Mouse (Mus musculus): ENCODE data around the gene 2310034G01Rik. TPM values are rescaled to one million over a fixed set of nuclear protein-coding genes. Genes with fewer than 3 reads are reported as not detected.

The 2310034G01Rik gene
- total and polyA plus RNA-seq, 3 experiments = not detected

DNA sequence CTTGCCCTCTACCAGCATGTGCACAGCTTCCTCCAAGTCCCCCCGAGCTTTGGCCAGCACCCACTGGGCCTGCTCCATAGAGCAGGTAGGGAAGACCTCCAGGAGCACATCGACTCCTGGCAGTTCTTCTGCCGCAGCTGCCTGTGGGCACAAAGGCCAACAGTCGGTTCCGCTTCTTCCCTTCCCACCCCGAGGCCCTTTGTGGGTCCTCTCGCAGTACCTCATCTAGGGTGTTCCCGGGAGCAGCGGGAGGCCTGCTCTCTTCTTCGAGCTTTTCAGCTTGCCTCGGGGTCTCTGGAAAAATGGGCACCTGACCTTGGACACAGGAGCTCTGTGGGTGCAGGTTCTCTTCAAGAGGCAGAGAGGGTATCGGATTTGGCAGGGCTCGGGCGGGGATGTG is 18.8 kb downstream of the 2310034G01Rik start:
- H3K4me1 ChIP-seq (ENCODE audit: insufficient read depth, low read depth, low read length) = peaks cover 52% of the 10 kb centered on the region

DNA sequence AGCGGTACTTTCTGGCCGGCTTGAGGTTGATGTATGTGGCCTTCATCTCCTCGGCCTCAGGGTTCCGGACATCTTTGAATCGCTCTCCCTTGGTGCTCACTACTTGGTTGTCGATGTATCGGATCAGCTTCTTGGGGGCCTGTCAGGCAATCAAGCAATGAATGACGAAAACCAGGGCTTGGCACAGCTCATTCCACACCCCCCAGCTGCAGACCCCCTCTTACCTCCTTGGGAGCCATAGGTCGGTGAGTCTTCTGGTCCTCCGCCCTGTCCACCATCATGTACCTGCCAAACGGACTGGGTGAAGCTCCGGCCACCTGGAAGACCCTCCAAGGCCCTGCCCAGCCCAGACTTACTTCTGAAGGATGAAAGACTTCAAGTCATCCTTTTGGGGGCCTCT is 19.4 kb downstream of the 2310034G01Rik start:
- TF ChIP-seq TAL1 (conservative IDR thresholded peaks at IDR 0.05; ENCODE audit: low read depth, low read length) (no peak), CTCF (IDR thresholded peaks at IDR 0.05; ENCODE audit: low read depth, low read length) (no peak), GATA2 (IDR thresholded peaks at IDR 0.05; ENCODE audit: borderline replicate concordance, low read depth, low read length) (no peak), GATA1 (IDR thresholded peaks at IDR 0.05; ENCODE audit: borderline replicate concordance, low read length) (no peak), POLR2AphosphoS5 (IDR thresholded peaks at IDR 0.05; ENCODE audit: insufficient replicate concordance, low read depth, low read length) (no peak)
- H3K4me3 ChIP-seq (ENCODE audit: low read depth, low read length) = no peak overlapping the region
- DNase-seq (ENCODE audit: low spot score) = no peak
- no peaks in the 10 kb centered on the region for H3K9me3 ChIP-seq (replicated peaks)
- peaks cover 14% of the 10 kb centered on the region for H3K27me3 ChIP-seq (ENCODE audit: insufficient read depth, low read length)
- H3K36me3 ChIP-seq (replicated peaks) = peaks cover 59% of the 10 kb centered on the region
- H3K4me1 ChIP-seq (ENCODE audit: insufficient read depth, low read depth, low read length) = peaks cover 50% of the 10 kb centered on the region
- no peak for ATAC-seq (ENCODE audit: extremely low read depth, insufficient number of reproducible peaks, low FRiP score, poor library complexity, severe bottlenecking)

More for the DNA sequence above, 18.8 kb downstream of the 2310034G01Rik start:
- Histone ChIP-seq H3K4me3 (ENCODE audit: low read depth, low read length) (no peak overlapping the region), H3K9me3 (replicated peaks) (no peaks in the 10 kb centered on the region), H3K27me3 (ENCODE audit: insufficient read depth, low read length) (peaks cover 9% of the 10 kb centered on the region), H3K36me3 (replicated peaks) (peaks cover 64% of the 10 kb centered on the region)
- DNase-seq (ENCODE audit: low spot score) = no peak
- no peak for ATAC-seq (ENCODE audit: extremely low read depth, insufficient number of reproducible peaks, low FRiP score, poor library complexity, severe bottlenecking)
- TF ChIP-seq GATA2 (IDR thresholded peaks at IDR 0.05; ENCODE audit: borderline replicate concordance, low read depth, low read length) (no peak), TAL1 (conservative IDR thresholded peaks at IDR 0.05; ENCODE audit: low read depth, low read length) (no peak), GATA1 (IDR thresholded peaks at IDR 0.05; ENCODE audit: borderline replicate concordance, low read length) (no peak), POLR2AphosphoS5 (IDR thresholded peaks at IDR 0.05; ENCODE audit: insufficient replicate concordance, low read depth, low read length) (no peak), CTCF (IDR thresholded peaks at IDR 0.05; ENCODE audit: low read depth, low read length) (no peak)

DNA sequence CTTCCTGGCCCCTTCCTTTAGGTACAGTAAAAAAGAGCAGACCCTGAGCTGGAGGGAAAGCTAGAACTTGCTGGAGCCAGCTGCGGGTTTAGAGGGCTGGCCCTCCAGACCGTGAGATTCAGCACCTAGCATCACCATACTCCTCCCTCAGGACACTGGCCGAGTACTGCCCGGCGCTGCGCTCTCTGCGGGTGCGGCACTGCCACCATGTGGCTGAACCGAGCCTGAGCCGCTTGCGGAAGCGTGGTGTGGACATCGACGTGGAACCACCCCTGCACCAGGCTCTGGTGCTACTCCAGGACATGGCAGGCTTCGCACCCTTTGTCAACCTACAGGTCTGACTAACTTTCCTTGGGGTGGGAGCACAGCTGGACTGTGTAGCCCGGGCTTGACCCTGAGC is 20.2 kb downstream of the 2310034G01Rik start:
- ATAC-seq (ENCODE audit: extremely low read depth, insufficient number of reproducible peaks, low FRiP score, poor library complexity, severe bottlenecking) = peak; percentile 22; the same call in 1 of the 2 replicates
- Histone ChIP-seq H3K4me1 (ENCODE audit: insufficient read depth, low read depth, low read length) (peaks cover 50% of the 10 kb centered on the region), H3K36me3 (replicated peaks) (peaks cover 52% of the 10 kb centered on the region), H3K27me3 (ENCODE audit: insufficient read depth, low read length) (peaks cover 18% of the 10 kb centered on the region), H3K9me3 (replicated peaks) (no peaks in the 10 kb centered on the region), H3K4me3 (ENCODE audit: low read depth, low read length) (peak overlapping the region; percentile 41; the same call in 1 of the 2 replicates)
- TF ChIP-seq POLR2AphosphoS5 (IDR thresholded peaks at IDR 0.05; ENCODE audit: insufficient replicate concordance, low read depth, low read length) (no peak), TAL1 (conservative IDR thresholded peaks at IDR 0.05; ENCODE audit: low read depth, low read length) (no peak), GATA2 (IDR thresholded peaks at IDR 0.05; ENCODE audit: borderline replicate concordance, low read depth, low read length) (no peak), GATA1 (IDR thresholded peaks at IDR 0.05; ENCODE audit: borderline replicate concordance, low read length) (no peak), CTCF (IDR thresholded peaks at IDR 0.05; ENCODE audit: low read depth, low read length) (peak; percentile 50)
- DNase-seq (ENCODE audit: low spot score) = peak; percentile 70

GRCm38 (mm10) chr19:46329031-46329641 is 21.0 kb downstream of the 2310034G01Rik start:
- TF ChIP-seq GATA2 (IDR thresholded peaks at IDR 0.05; ENCODE audit: borderline replicate concordance, low read depth, low read length) (no peak), GATA1 (IDR thresholded peaks at IDR 0.05; ENCODE audit: borderline replicate concordance, low read length) (no peak), TAL1 (conservative IDR thresholded peaks at IDR 0.05; ENCODE audit: low read depth, low read length) (no peak), POLR2AphosphoS5 (IDR thresholded peaks at IDR 0.05; ENCODE audit: insufficient replicate concordance, low read depth, low read length) (no peak), CTCF (IDR thresholded peaks at IDR 0.05; ENCODE audit: low read depth, low read length) (no peak)
- ATAC-seq (ENCODE audit: extremely low read depth, insufficient number of reproducible peaks, low FRiP score, poor library complexity, severe bottlenecking) = no peak
- H3K4me1 ChIP-seq (ENCODE audit: insufficient read depth, low read depth, low read length) = peaks cover 52% of the 10 kb centered on the region

DNA sequence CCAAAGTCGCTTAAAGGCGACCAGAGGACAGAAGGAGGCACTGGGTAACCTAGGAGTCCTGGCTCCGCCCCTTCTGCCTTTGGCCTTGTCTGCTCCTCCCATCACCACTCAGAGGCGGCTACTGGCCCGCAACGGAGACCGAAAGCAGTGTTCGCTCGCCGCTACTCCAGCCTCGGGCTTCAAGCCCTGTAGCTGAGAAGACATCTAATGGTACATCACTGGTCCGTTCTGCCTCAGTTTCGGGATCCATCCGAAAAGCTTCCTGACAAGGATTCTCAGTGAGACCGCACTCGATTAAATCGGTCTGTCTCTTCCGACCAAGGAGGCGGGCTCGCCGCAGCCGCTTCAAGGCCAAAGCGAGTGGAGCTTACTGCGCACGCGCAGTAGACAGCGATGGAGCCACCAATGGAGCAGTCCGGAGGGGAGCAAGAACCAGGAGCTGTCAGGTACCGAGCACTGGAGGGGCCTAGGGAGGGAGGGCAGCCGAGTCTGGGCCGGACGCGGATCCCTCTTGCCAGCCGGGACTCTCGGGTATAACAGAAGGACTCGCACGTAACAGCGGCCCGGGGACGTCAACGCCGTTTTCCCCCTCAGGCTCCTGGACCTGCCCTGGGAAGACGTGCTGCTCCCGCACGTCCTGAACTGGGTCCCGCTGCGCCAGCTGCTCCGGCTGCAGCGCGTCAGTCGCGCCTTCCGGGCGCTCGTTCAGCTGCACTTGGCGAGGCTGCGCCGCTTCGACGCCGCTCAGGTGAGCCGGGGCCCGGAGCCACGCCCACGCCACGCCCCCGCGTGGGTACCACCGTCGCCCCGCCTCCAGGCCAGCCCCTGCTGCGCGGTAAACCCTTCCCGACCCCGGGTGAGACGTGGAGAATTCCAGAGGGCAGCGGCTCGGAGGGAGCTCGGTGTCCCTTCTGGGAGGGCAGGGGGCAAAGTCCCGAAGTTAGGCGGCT is 21.7 kb downstream of the 2310034G01Rik start, which contains the start of gene Fbxl15:
TSS of gene Fbxl15 (plus strand) at position 104 of the 950 bp plus-strand sequence.
- peak; percentile 80 for ATAC-seq (ENCODE audit: extremely low read depth, insufficient number of reproducible peaks, low FRiP score, poor library complexity, severe bottlenecking)
- Histone ChIP-seq H3K36me3 (replicated peaks) (peaks cover 41% of the 10 kb centered on the region), H3K4me3 (ENCODE audit: low read depth, low read length) (peak within 1 kb of the TSS; percentile 83), H3K9me3 (replicated peaks) (no peaks in the 10 kb centered on the region), H3K27me3 (ENCODE audit: insufficient read depth, low read length) (peaks cover 33% of the 10 kb centered on the region), H3K4me1 (ENCODE audit: insufficient read depth, low read depth, low read length) (peaks cover 52% of the 10 kb centered on the region)
- peak; percentile 89 for DNase-seq (ENCODE audit: low spot score)
- no peak for TF ChIP-seq POLR2AphosphoS5 (IDR thresholded peaks at IDR 0.05; ENCODE audit: insufficient replicate concordance, low read depth, low read length)
- TF ChIP-seq GATA1 (IDR thresholded peaks at IDR 0.05; ENCODE audit: borderline replicate concordance, low read length) = no peak
- no peak for TF ChIP-seq CTCF (IDR thresholded peaks at IDR 0.05; ENCODE audit: low read depth, low read length)
- TF ChIP-seq GATA2 (IDR thresholded peaks at IDR 0.05; ENCODE audit: borderline replicate concordance, low read depth, low read length) = no peak
- no peak for TF ChIP-seq TAL1 (conservative IDR thresholded peaks at IDR 0.05; ENCODE audit: low read depth, low read length)

More at GRCm38 (mm10) chr19:46329031-46329641, 21.0 kb downstream of the 2310034G01Rik start:
- DNase-seq (ENCODE audit: low spot score) = no peak
- H3K36me3 ChIP-seq (replicated peaks) = peaks cover 45% of the 10 kb centered on the region
- peak overlapping the region; percentile 83 for H3K4me3 ChIP-seq (ENCODE audit: low read depth, low read length)
- H3K27me3 ChIP-seq (ENCODE audit: insufficient read depth, low read length) = peaks cover 26% of the 10 kb centered on the region
- no peaks in the 10 kb centered on the region for H3K9me3 ChIP-seq (replicated peaks)
